Comparison of ENCODE assay signal across 14 mouse cellular contexts in the genomic region with DNA sequence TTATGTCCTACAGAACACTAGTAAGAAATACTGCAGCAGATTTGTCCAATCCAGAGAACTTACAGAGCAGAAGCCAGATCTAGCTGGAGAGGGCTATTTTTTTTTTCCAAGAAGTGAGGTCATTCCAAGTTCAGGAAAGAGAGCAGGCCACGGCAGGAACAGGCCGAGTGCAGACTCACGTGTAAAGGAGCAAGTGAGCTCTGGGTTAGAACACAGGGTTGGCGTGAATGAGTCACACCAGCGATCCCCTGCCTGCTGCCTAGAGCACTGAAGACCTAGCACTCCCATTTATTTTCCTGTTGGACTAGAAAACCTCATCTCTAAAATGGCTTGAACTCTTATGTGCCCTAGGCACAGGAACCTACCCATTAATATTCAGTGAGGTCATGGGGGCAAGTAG.
A peak's percentile ranks its signal among the peaks of the same experiment; 100 is the strongest.
DNase-seq lines count a peak whose midpoint lies in the region; ATAC-seq and TF ChIP-seq lines count a peak whose summit lies in the region.
"Had no signal": no experiment of that assay in that cellular context is flagged by ENCODE, and none has a peak within 500 bp of the region (broad histone marks: within the 10 kb centered on the region; RNA-seq: fewer than 3 reads in every experiment).

No protein-coding gene starts in this region.

- H3K27ac ChIP-seq in heart, postnatal 0 days (ENCODE audit: low read depth): peak overlapping the region; percentile 77
- H3K27ac ChIP-seq: embryonic facial prominence, embryonic 10.5 days; hindbrain, postnatal 0 days; midbrain, embryonic 10.5 days had no signal

- H3K4me1 ChIP-seq in heart, postnatal 0 days (ENCODE audit: control insufficient read depth, insufficient read depth): peaks cover 59% of the 10 kb centered on the region

- no peak for TF ChIP-seq CTCF in heart, postnatal 0 days (IDR thresholded peaks at IDR 0.05; ENCODE audit: low read depth)

- no peaks in the 10 kb centered on the region for H3K9me3 ChIP-seq in heart, postnatal 0 days (replicated peaks; ENCODE audit: control insufficient read depth, low read length)
- H3K9me3 ChIP-seq: embryonic facial prominence, embryonic 10.5 days; midbrain, embryonic 10.5 days had no signal

- H3K36me3 ChIP-seq in heart, postnatal 0 days (replicated peaks; ENCODE audit: control insufficient read depth, insufficient read depth, low read length): peaks cover 2% of the 10 kb centered on the region; the same call in 1 of the 2 replicates
- H3K36me3 ChIP-seq: embryonic facial prominence, embryonic 10.5 days; midbrain, embryonic 10.5 days had no signal

- no peak for TF ChIP-seq EP300 in heart, postnatal 0 days (IDR thresholded peaks at IDR 0.05; ENCODE audit: low read depth)

- H3K4me2 ChIP-seq in heart, postnatal 0 days (ENCODE audit: low read depth, low read length): no peak overlapping the region

- H3K9ac ChIP-seq in heart, postnatal 0 days (replicated peaks; ENCODE audit: low read depth, low read length): no peak overlapping the region

- no peak overlapping the region for H3K4me3 ChIP-seq in heart, postnatal 0 days (ENCODE audit: low read depth, low read length)
- H3K4me3 ChIP-seq: embryonic facial prominence, embryonic 10.5 days; midbrain, embryonic 10.5 days had no signal

- ATAC-seq in heart, postnatal 0 days (ENCODE audit: insufficient read depth, low read depth): peak; percentile 12; the same call in 1 of the 2 replicates
- ATAC-seq: hindbrain, postnatal 0 days had no signal

- 23% methylated on average over 5 of the region's 5 CpGs for WGBS in heart, postnatal 0 days

- DNase-seq in adrenal gland, adult 2 months: peak; percentile 61
- DNase-seq in adrenal gland, adult 18-20 months (ENCODE audit: low spot score in 2 of 2): no peak
- no peak for DNase-seq in heart, postnatal 0 days (ENCODE audit: low spot score)
- DNase-seq in heart, postnatal 4 days: no peak
- peak; percentile 44 to 50 for DNase-seq in adrenal gland, postnatal 36 days
- DNase-seq in kidney, postnatal 25 days: peak; percentile 59 to 88
- no peak for DNase-seq in frontal cortex, postnatal 36 days (ENCODE audit: low spot score in 2 of 2)
- no peak for DNase-seq in lung, adult 18-20 months
- DNase-seq: cerebellum, postnatal 14 days; liver; right cerebral cortex, adult 18-20 months had no signal

- no peaks in the 10 kb centered on the region for H3K27me3 ChIP-seq in heart, postnatal 0 days (ENCODE audit: control insufficient read depth, insufficient read depth, low read length)

Comparison
In these comparisons a context has a peak if more than half of its experiments do, and no peak if none do; other contexts are left out.
1. DNase-seq: peak in adrenal gland, adult 2 months (single experiment), adrenal gland, postnatal 36 days (2 of 2) and kidney, postnatal 25 days (2 of 2); none in adrenal gland, adult 18-20 months (0 of 2), heart, postnatal 0 days (single experiment), heart, postnatal 4 days (single experiment), frontal cortex, postnatal 36 days (0 of 2) and lung, adult 18-20 months (0 of 2).